Mouse (Mus musculus) thymus, adult 2 months (tissue): ENCODE measurements around the gene Cbfa2t3.

Source experiments
- CTCF ChIP-seq: fragments of 200-500 bp; IDR thresholded peaks from 2 replicates; pipeline ENCODE4 v1.5.1; 2012; ENCODE audit warnings: mild to moderate bottlenecking, control low read depth, low read length, moderate library complexity, borderline replicate concordance; ENCODE audit not compliant: control insufficient read depth, poor library complexity, insufficient read depth; ENCODE audit errors: extremely low read depth
- POLR2A ChIP-seq: fragments of 200-500 bp; IDR thresholded peaks from 2 replicates; pipeline ENCODE4 v1.6.1; 2012; ENCODE audit warnings: mild to moderate bottlenecking, low read length, control low read depth, moderate library complexity; ENCODE audit not compliant: control insufficient read depth, poor library complexity, insufficient read depth; ENCODE audit errors: extremely low read depth

GRCm38 (mm10) chr8:122739102-122739725, 40.3 kb upstream of the Cbfa2t3 start:
- no peak for TF ChIP-seq POLR2A
- TF ChIP-seq CTCF = no peak
